Mouse (Mus musculus) neutrophil, adult 5-6 weeks (primary cell): ENCODE data around the gene Atg16l1. TPM values are rescaled to one million over a fixed set of nuclear protein-coding genes. Genes with fewer than 3 reads are reported as not detected.
"Not testable (repeated sequence)": the region's sequence is repeated elsewhere in the genome, so short reads cannot be mapped to it uniquely, and the experiment has no call there.

Experiments
- ATAC-seq: fragments of 151-379, 151-347 bp; 2 replicates; pipeline ENCODE4 v1.8.0; 2017; ENCODE audit warnings: mild to moderate bottlenecking, moderate TSS enrichment; ENCODE audit not compliant: insufficient number of reproducible peaks, poor library complexity, low FRiP score, severe bottlenecking; ENCODE audit errors: extremely low read depth
- total RNA-seq: library from RNA; stranded (forward); fragments of 200-1000 nt; gene quantifications from 2 replicates; pipeline ENCODE4 v1.2.3, GENCODE M21; 2017

Atg16l1 gene
- total RNA-seq, 1 experiment from 2014 or later: 115 TPM

DNA sequence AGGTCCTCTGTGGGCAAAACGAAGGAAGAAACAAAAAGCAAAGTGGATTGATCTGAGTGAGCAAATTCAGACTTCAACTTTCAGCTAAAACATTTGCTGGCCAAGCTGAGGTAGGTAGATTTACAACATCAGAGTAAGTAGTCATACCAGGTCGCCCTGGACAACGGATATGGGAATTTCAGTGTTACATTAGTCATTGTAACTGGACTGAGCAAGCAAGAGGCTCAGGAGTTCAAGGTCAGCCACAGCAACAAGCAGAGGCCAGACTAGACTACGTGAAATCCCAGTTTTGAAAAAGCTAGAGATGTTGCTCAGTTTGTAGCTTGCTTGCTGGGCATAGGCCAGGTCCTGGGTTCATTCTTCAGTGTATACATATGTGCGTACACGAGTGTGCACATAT, 70.3 kb downstream of the Atg16l1 start:
- no peak for ATAC-seq

DNA sequence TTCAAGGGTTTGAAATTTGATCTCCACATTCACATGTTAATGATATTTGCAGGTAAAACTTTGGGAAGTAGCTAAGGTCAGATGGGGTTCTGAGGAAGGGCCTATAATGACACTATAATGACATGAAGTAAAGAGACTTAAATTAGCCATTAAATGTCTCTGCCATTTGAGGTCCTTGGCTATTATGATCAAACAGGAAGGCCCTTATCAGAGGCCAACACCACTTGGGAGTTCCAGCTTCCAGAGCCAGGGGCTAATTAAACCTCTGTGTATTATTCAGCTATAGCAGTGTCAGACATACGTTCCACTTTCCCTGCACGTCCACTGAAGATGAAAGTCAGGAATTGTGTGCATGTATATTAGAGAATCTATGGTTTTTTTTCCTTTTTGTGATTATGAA, 70.8 kb downstream of the Atg16l1 start:
- no peak for ATAC-seq

DNA sequence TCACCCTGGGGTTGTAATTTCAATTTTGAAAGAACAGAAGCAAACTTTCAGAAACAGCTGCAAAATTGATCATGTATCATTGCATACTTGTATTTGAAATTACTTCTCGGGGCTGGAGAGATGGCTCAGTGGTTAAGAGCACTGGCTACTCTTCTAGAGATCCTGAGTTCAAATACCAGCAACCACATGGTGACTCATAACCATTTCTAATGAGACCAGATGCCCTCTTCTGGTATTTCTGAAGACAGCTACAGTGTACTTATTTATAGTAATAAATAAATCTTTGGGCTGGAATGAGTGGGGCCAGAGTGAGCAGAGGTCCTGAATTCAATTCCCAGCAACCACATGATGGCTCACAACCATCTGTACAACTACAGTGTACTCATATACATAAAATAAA, 71.8 kb downstream of the Atg16l1 start:
- ATAC-seq: not testable (repeated sequence)

DNA sequence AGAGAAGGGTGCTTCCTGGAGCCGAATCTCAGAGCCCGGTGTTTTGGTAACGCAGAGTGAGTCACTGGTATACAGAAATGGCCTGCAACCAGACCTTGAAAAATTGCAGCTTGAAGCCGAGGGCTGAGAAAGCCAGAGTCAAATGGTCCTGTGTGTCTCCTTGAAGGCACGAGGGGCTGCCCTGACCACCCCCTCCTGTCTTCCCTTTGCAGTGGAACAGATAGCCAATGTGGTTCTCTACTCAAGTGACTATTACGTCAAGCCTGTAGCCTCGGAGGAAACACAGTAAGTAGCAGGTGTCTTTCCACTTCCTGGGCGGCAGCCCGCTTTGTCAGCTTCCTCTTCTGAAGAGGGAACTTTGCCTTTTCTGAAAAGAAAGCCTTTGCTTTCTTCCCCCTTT, 72.5 kb downstream of the Atg16l1 start:
- peak; percentile 92 for ATAC-seq

DNA sequence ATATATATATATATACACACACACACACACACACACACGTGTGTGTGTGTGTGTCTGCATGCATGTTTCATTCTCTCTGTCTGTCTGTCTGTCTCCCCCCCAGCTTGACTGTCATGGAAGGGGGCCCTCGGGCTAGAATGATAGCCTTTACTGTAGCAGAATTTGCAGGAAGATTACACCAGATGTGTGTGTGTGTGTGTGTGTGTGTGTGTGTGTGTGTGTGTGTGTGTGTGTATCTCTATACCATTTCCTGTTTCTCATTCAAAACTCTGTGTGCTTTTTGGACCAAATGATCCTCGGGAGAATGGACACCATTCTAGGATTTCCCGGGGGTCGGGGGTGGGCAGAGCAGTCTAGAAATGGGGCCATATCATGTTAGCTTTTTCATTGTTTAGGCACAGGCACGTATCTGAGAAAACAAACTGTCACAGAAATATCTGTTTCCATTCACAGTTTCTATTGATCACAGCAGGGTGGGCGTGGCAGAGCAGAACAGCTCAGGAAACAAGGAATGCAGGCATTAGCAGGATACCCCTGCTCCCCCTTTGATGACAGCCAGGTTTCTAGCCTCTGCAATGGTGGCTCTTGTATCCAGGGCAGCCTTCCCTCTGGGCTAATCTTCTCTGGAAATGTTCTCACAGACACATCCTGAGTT, 73.4 kb downstream of the Atg16l1 start:
- no peak for ATAC-seq

DNA sequence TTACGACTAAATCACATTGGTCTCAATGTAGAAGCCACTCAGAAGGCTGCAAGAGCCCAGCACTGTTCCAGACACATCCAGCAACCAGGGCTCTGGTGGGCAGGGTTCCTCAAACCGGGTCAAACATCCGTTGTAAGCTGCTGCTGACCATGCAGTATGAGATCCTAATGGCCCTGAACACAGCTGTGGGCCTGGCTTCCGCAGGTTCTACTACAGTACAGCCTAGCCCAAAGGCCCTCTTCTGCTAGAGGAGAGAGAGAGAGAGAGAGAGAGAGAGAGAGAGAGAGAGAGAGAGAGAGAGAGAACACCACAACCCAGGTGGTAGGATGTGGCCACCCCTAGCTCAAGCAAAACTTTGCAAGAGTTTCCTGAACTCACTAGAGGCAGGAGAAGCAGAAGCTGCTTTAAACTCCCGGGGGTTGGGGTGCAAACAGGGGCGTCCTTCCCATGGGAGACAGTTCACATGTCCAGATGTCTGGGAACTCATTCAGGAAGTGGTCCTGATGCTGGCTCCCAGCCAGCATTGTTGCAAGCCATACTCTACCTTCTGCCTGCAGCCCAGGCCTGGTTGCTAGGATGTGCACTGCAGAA, 74.0 kb downstream of the Atg16l1 start:
- peak; percentile 50; the same call in 1 of the 2 replicates for ATAC-seq

DNA sequence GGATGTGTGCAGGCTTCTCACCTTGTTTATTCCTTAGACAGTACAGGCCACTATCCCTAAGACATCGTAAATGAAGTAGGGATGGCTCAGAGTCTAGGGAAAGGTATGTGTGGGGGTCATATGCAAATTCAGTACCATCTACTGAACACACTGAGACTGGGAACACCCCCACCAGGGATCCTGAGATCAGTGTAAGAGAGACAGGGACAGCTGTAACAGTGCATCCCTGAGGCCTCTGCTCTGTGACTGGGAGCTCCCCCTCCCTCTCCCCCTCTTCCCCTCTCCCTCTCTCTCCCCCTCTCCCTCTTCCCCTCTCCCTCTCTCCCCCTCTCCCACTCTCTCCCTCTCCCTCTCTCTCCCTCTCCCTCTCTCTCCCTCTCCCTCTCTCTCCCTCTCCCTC, 80.8 kb downstream of the Atg16l1 start:
- ATAC-seq: no peak

DNA sequence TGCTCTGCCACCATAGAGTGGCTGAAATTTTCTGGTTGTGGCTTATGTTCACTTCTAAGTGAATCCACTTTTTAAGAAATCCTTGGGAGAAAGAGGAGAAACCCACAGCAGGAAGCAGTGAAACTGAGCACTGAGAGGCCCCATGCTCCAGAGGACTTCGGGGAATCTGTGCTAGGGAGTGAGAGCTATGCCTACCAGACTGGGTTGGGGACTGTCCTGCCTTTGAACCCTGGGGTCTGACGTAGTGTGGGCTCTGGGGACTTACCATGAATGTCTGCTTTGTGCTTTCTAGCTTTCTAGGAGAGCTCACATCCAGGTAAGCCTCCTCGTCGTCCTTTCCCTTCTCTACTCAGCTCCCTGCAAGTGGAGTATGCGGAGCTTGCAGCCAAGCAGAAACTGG, 81.3 kb downstream of the Atg16l1 start:
- ATAC-seq: no peak

DNA sequence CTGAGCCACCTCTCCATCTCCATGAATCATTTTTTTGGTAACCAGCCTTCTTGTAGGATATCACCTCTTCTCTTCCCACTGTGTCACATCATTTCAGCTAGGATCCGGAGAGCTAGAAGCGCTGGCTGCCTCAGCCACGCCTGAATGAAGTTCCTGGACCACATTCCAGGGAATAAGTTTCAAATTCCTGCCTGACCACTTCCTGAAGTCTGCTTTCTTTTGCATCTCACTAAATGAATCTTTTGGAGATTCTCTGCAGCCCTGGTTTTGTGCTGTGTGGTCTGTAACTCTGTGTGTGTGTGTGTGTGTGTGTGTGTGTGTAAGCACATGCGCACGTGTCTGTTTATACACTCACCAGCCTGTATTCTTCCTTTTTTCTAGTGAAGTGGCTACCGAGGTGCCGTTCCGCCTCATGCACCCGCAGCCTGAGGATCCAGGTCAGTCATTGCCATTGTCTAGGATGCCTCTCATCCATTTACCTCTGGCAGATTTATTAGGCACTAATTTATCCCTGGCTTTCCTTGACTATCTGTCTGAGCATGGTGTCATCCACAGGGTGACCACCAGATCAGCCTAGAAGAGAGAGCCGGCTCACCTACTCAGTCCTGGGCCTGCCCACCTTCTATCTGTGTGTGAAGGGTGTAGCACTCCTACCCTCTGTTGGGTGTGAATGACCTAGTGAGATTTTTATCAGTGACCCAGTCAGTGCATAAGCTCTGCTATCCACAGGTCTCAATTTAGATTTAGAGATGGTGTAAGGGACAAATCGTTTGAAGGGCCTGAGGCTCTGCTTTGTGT, 84.9 kb downstream of the Atg16l1 start:
- no peak for ATAC-seq

Other genes starting within 250 kb of the Atg16l1 start
- not detected in 2 replicates for gene Neu2, start 246.0 kb upstream of the Atg16l1 start, total RNA-seq
- gene Ngef, start 182.0 kb upstream of the Atg16l1 start, total RNA-seq: not detected in 2 replicates
- gene Inpp5d, start 135.6 kb upstream of the Atg16l1 start, total RNA-seq: 183 and 196 TPM in 2 replicates
- 6.3 and 8.0 TPM in 2 replicates for gene Sag, start 47.8 kb downstream of the Atg16l1 start, total RNA-seq
- gene Dgkd, start 97.4 kb downstream of the Atg16l1 start, total RNA-seq: 254 and 301 TPM in 2 replicates